Mouse (Mus musculus): ENCODE results near the gene Dixdc1. TPM values are rescaled to one million over a fixed set of nuclear protein-coding genes. Genes with fewer than 3 reads are reported as not detected.
"Not testable (repeated sequence)": the region's sequence is repeated elsewhere in the genome, so short reads cannot be mapped to it uniquely, and the experiment has no call there.

Dixdc1 gene
- polyA plus RNA-seq, 1 experiment from 2014 or later = 35.0 TPM

DNA sequence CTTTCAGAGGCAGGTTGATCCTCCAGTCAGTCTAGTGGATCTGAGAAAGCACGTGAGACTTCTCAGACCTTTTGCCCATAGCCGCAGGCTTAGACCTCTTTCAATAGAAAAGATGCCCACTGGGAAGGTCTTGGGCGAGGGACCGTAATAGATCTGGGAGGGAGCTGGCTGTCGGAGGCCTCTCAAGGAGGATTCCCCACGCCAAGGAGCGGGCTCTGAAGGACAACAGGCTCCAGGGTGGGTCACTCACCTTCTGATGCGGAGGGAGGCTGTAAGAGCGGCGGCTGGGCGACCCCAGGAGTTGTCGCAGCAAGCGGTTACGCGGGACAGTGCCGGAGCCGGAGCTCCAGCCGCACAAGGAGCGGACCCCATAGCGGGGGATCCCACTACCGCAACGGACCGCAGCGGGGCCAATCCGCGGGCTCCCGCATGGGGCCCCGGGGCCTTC, 80.4 kb downstream of the Dixdc1 start:
- ATAC-seq (ENCODE audit: low FRiP score) = peak; percentile 78
- H3K9ac ChIP-seq = peak overlapping the region; percentile 92
- WGBS = under 1% methylated on average over 28 of the region's 28 CpGs
- peak overlapping the region; percentile 96 for H3K4me3 ChIP-seq
- peak overlapping the region; percentile 89 for H3K27ac ChIP-seq
- H3K27me3 ChIP-seq = no peaks in the 10 kb centered on the region
- peak overlapping the region; percentile 77 for H3K4me2 ChIP-seq
- no peaks in the 10 kb centered on the region for H3K9me3 ChIP-seq
- H3K4me1 ChIP-seq (replicated peaks) = peaks cover 23% of the 10 kb centered on the region
- H3K36me3 ChIP-seq = peaks cover 40% of the 10 kb centered on the region

GRCm38 (mm10) chr9:50658391-50658790, 80.9 kb downstream of the Dixdc1 start:
- WGBS = 25% methylated on average over 5 of the region's 5 CpGs
- Histone ChIP-seq H3K4me2 (peak overlapping the region; percentile 77), H3K9me3 (no peaks in the 10 kb centered on the region), H3K9ac (peak overlapping the region; percentile 92), H3K27me3 (no peaks in the 10 kb centered on the region), H3K36me3 (peaks cover 41% of the 10 kb centered on the region), H3K4me1 (replicated peaks) (peaks cover 23% of the 10 kb centered on the region), H3K4me3 (peak overlapping the region; percentile 96), H3K27ac (peak overlapping the region; percentile 89; the same call in 1 of the 2 replicates)
- ATAC-seq (ENCODE audit: low FRiP score) = no peak

DNA sequence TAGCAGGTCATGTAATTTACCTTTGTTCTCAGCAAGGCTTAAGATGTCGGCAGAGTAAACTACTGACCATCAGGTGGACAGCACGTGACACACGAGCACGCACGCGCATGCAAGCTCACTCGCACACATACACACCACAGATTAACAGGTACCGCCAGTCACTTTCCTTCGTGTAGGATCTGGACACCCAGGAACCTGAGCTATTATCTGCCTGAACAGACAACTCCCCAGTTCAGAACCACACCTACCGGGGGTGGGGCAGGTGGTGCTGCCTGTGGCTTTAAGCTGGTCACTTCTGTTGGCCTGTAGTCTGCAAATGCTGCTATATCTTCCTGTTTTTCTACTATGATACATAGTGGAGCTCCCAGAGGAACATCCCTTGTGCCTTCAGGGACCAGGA, 88.8 kb downstream of the Dixdc1 start:
- H3K4me2 ChIP-seq = no peak overlapping the region
- H3K36me3 ChIP-seq = peaks cover 92% of the 10 kb centered on the region
- H3K4me1 ChIP-seq (replicated peaks) = no peaks in the 10 kb centered on the region
- no peak overlapping the region for H3K27ac ChIP-seq
- no peak overlapping the region for H3K9ac ChIP-seq
- no peak overlapping the region for H3K4me3 ChIP-seq
- no peak for ATAC-seq (ENCODE audit: low FRiP score)
- WGBS = 96% methylated on average over 10 of the region's 10 CpGs
- no peaks in the 10 kb centered on the region for H3K27me3 ChIP-seq
- H3K9me3 ChIP-seq = no peaks in the 10 kb centered on the region

- WGBS = 81% methylated on average over 10 of the region's 10 CpGs
- no peak for ATAC-seq (ENCODE audit: low FRiP score)
These were observed 92.4 kb downstream of the Dixdc1 start for GRCm38 (mm10) chr9:50646826-50647370.

GRCm38 (mm10) chr9:50634270-50634669, 105.0 kb downstream of the Dixdc1 start:
- no peak for ATAC-seq (ENCODE audit: low FRiP score)
- WGBS = 94% methylated on average over 11 of the region's 11 CpGs
- Histone ChIP-seq H3K9me3 (no peaks in the 10 kb centered on the region), H3K36me3 (peaks cover 62% of the 10 kb centered on the region), H3K4me2 (no peak overlapping the region), H3K9ac (no peak overlapping the region), H3K27me3 (no peaks in the 10 kb centered on the region), H3K4me1 (replicated peaks) (no peaks in the 10 kb centered on the region), H3K27ac (no peak overlapping the region), H3K4me3 (no peak overlapping the region)

More at GRCm38 (mm10) chr9:50646826-50647370, 92.4 kb downstream of the Dixdc1 start:
- H3K4me3 ChIP-seq = no peak overlapping the region
- no peak overlapping the region for H3K4me2 ChIP-seq
- no peaks in the 10 kb centered on the region for H3K27me3 ChIP-seq
- H3K36me3 ChIP-seq = peaks cover 92% of the 10 kb centered on the region
- no peak overlapping the region for H3K27ac ChIP-seq
- no peak overlapping the region for H3K9ac ChIP-seq
- no peaks in the 10 kb centered on the region for H3K4me1 ChIP-seq (replicated peaks)
- H3K9me3 ChIP-seq = no peaks in the 10 kb centered on the region

DNA sequence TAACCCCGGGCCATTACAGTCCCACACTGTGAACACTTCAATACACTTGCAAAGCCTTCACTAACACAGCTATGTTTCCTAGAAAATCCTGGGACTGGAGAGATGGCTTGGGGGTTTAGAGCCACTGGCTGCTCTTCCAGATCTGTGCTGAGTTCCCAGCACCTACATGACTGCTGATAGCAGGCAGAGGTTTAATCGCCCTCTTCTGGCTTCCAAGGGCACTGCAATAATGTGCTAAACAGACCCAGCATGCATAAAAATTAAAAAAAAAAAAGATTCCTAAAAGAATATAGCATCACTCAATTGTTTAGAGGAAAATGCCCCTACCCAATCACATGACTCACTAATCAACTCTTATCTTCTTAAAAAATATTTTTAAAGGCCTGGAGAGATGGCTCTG, 106.3 kb downstream of the Dixdc1 start:
- Histone ChIP-seq H3K9me3 (no peaks in the 10 kb centered on the region), H3K27me3 (no peaks in the 10 kb centered on the region), H3K4me1 (replicated peaks) (no peaks in the 10 kb centered on the region), H3K36me3 (peaks cover 50% of the 10 kb centered on the region), H3K9ac (no peak overlapping the region), H3K4me3 (no peak overlapping the region), H3K27ac (no peak overlapping the region), H3K4me2 (no peak overlapping the region)
- 60% methylated on average over 2 of the region's 2 CpGs for WGBS
- no peak for ATAC-seq (ENCODE audit: low FRiP score)

- no peak for ATAC-seq (ENCODE audit: low FRiP score)
- Histone ChIP-seq H3K27ac (no peak overlapping the region), H3K4me1 (replicated peaks) (no peaks in the 10 kb centered on the region), H3K4me3 (no peak overlapping the region), H3K9me3 (no peaks in the 10 kb centered on the region), H3K9ac (no peak overlapping the region), H3K4me2 (no peak overlapping the region), H3K36me3 (peaks cover 43% of the 10 kb centered on the region), H3K27me3 (no peaks in the 10 kb centered on the region)
- WGBS = 89% methylated on average over 6 of the region's 6 CpGs
These were observed 107.2 kb downstream of the Dixdc1 start for GRCm38 (mm10) chr9:50632016-50632688.

- not testable (repeated sequence) for H3K4me3 ChIP-seq; H3K4me2 ChIP-seq; H3K9ac ChIP-seq; H3K4me1 ChIP-seq (replicated peaks); H3K27me3 ChIP-seq; H3K27ac ChIP-seq; H3K9me3 ChIP-seq; ATAC-seq (ENCODE audit: low FRiP score)
- 93% methylated on average over 6 of the region's 8 CpGs for WGBS
- peaks cover 31% of the 10 kb centered on the region for H3K36me3 ChIP-seq
These were observed 108.4 kb downstream of the Dixdc1 start for GRCm38 (mm10) chr9:50630903-50631302.

DNA sequence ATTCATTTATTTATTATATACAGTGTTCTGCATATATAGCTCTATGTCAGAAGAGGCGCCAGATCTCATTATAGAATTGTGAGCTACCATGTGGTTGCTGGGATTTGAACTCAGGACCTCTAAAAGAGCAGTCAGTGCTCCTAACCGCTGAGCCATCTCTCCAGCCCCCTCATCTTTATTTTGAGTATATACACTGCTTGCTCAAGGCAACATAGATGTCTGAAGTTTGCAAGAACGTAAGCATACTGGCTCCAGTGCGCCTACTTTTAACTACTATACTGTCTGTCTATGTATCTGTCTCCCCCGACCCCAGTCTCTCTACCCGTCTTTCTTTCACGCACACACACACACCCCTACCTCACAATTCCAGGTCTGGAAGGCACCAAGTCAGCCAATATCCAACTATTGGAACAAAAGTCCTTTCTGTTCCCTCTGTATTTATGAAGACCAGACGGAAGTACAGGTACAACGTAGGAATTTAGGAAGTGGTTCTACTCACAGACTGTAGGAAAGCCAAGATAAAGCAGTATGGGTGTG, 121.5 kb downstream of the Dixdc1 start:
- 0 out of 2 replicates have a peak, but pooled peaks have one; percentile 6 for ATAC-seq (ENCODE audit: low FRiP score)
- H3K9ac ChIP-seq = 0 out of 2 replicates have a peak overlapping the region, but pooled peaks have one; percentile 53
- WGBS = 65% methylated on average over 9 of the region's 9 CpGs
- no peak overlapping the region for H3K27ac ChIP-seq
- peak overlapping the region; percentile 100 for H3K4me3 ChIP-seq
- H3K36me3 ChIP-seq = peaks cover 25% of the 10 kb centered on the region
- H3K9me3 ChIP-seq = no peaks in the 10 kb centered on the region
- no peaks in the 10 kb centered on the region for H3K27me3 ChIP-seq
- H3K4me1 ChIP-seq (replicated peaks) = peaks cover 25% of the 10 kb centered on the region
- H3K4me2 ChIP-seq = peak overlapping the region; percentile 90

- H3K4me1 ChIP-seq (replicated peaks) = peaks cover 25% of the 10 kb centered on the region
- H3K4me2 ChIP-seq = peak within 1 kb of the TSS; percentile 90
- H3K9ac ChIP-seq = peak within 1 kb of the TSS; percentile 97
- WGBS = under 1% methylated on average over 80 of the region's 81 CpGs
- no peaks in the 10 kb centered on the region for H3K9me3 ChIP-seq
- no peaks in the 10 kb centered on the region for H3K27me3 ChIP-seq
- ATAC-seq (ENCODE audit: low FRiP score) = peak; percentile 96
- H3K36me3 ChIP-seq = peaks cover 33% of the 10 kb centered on the region
- peak within 1 kb of the TSS; percentile 100 for H3K4me3 ChIP-seq
- H3K27ac ChIP-seq = peak within 1 kb of the TSS; percentile 96
These were observed 122.3 kb downstream of the Dixdc1 start, which contains the start of the genes Pih1d2 and Nkapd1 for GRCm38 (mm10) chr9:50616766-50617603. Gene Pih1d2 (plus strand): TSS chr9:50617321. Gene Nkapd1 (minus strand): TSS chr9:50617464.

- peak overlapping the region; percentile 90 for H3K4me2 ChIP-seq
- H3K4me1 ChIP-seq (replicated peaks) = peaks cover 25% of the 10 kb centered on the region
- H3K9ac ChIP-seq = peak overlapping the region; percentile 97
- H3K27ac ChIP-seq = peak overlapping the region; percentile 96
- 41% methylated on average over 11 of the region's 11 CpGs for WGBS
- no peaks in the 10 kb centered on the region for H3K9me3 ChIP-seq
- peaks cover 40% of the 10 kb centered on the region for H3K36me3 ChIP-seq
- no peaks in the 10 kb centered on the region for H3K27me3 ChIP-seq
- H3K4me3 ChIP-seq = peak overlapping the region; percentile 100
- no peak for ATAC-seq (ENCODE audit: low FRiP score)
These were observed 123.2 kb downstream of the Dixdc1 start for GRCm38 (mm10) chr9:50616161-50616560.

Data from hindbrain, embryonic 13.5 days (tissue).